Mouse (Mus musculus) myocyte (in vitro differentiated cells): ENCODE measurements at regions not wholly inside any gene's neighbourhood (a gene's known extent, or its start where the extent isn't known, plus 50 kb on each side); places are given as distances from the start of the nearest gene placed in this dataset.

Experiments
- CEBPB ChIP-seq: IDR thresholded peaks from 2 replicates; pipeline ENCODE4 v1.6.1; 2011; ENCODE audit warnings: mild to moderate bottlenecking, moderate library complexity; ENCODE audit not compliant: poor library complexity, insufficient read depth, severe bottlenecking
- E2F4 ChIP-seq: IDR thresholded peaks from one replicate; pipeline ENCODE4 v1.6.1; 2011; ENCODE audit warnings: mild to moderate bottlenecking, control low read depth, moderate library complexity; ENCODE audit not compliant: insufficient read depth
- MAX ChIP-seq: IDR thresholded peaks from one replicate; pipeline ENCODE4 v1.6.1; 2011; ENCODE audit warnings: low read depth, mild to moderate bottlenecking, control low read depth
- POLR2A ChIP-seq: IDR thresholded peaks from one replicate; pipeline ENCODE4 v1.6.1; 2011; ENCODE audit warnings: low read depth, mild to moderate bottlenecking, control low read depth, moderate library complexity; ENCODE audit not compliant: insufficient read length
- POLR2AphosphoS2 ChIP-seq: IDR thresholded peaks from one replicate; pipeline ENCODE4 v1.6.1; 2011; ENCODE audit warnings: low read depth, control low read depth; ENCODE audit not compliant: insufficient read length
- REST ChIP-seq: IDR thresholded peaks from one replicate; pipeline ENCODE4 v1.6.1; 2011; ENCODE audit warnings: mild to moderate bottlenecking, control low read depth, moderate library complexity; ENCODE audit not compliant: insufficient read depth, insufficient read length
- SRF ChIP-seq: IDR thresholded peaks from one replicate; pipeline ENCODE4 v1.6.1; 2011; ENCODE audit warnings: low read depth; ENCODE audit not compliant: control insufficient read depth, insufficient read length
- TCF12 ChIP-seq: IDR thresholded peaks from one replicate; pipeline ENCODE4 v1.6.1; 2011; ENCODE audit warnings: mild to moderate bottlenecking, control low read depth; ENCODE audit not compliant: poor library complexity, insufficient read depth, severe bottlenecking
- TCF3 ChIP-seq: IDR thresholded peaks from one replicate; pipeline ENCODE4 v1.6.1; 2011; ENCODE audit warnings: low read depth, control low read depth; ENCODE audit not compliant: insufficient read length
- USF1 ChIP-seq: IDR thresholded peaks from one replicate; pipeline ENCODE4 v1.6.1; 2011; ENCODE audit warnings: low read depth, mild to moderate bottlenecking, control low read depth, moderate library complexity

- TF ChIP-seq SRF (no peak), USF1 (no peak), POLR2A (no peak), MAX (no peak), POLR2AphosphoS2 (no peak), E2F4 (no peak), REST (no peak), TCF3 (no peak), CEBPB (no peak), TCF12 (no peak)
Observed at GRCm38 (mm10) chr3:52479186-52479585, 211.1 kb downstream of the Foxo1 start.
